In the genomic region with DNA sequence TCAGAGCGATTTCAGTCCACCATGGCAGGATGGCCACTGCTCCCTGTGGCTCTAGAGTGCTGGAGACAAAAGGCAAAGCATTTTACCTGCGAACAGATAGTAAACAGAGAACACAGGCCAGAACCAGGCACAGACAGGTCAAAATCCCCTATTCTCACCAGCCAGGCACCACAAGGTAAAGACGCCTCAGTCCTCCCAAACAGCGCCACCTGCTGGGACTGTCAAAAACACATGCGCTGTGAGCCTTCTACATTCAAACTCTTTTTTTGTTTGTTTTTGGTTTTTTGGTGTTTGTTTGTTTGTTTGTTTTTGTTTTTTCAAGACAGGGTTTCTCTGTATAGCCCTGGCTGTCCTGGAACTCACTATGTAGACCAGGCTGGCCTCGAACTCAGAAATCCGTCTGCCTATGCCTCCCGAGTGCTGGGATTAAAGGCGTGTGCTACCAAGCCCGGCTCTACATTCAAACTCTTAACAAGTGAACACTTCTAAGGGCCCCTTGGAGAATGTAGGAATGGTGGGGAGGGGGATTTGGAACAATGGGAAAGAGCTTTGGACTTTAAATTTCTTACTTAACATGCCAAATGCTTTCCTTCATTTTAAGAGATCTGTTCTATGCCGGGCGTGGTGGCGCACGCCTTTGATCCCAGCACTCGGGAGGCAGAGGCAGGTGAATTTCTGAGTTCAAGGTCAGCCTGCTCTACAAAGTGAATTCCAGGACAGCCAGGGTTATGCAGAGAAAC, we compare ENCODE assay signal across 11 mouse cellular contexts. TPM values are rescaled to one million over a fixed set of nuclear protein-coding genes. Genes with fewer than 3 reads are reported as not detected.
DNase-seq lines count a peak whose midpoint lies in the region; TF ChIP-seq lines count a peak whose summit lies in the region.
"Had no signal": no experiment of that assay in that cellular context is flagged by ENCODE, and none has a peak within 500 bp of the region (broad histone marks: within the 10 kb centered on the region; RNA-seq: fewer than 3 reads in every experiment).

No protein-coding gene starts in this region.

- peaks cover 18% of the 10 kb centered on the region for H3K9me3 ChIP-seq in E14TG2a.4 (ENCODE audit: low read length)
- no peaks in the 10 kb centered on the region for H3K9me3 ChIP-seq in hindbrain, embryonic 10.5 days
- H3K9me3 ChIP-seq: forebrain, embryonic 12.5 days; heart, embryonic 10.5 days had no signal

- TF ChIP-seq POLR2A in small intestine, adult 2 months (IDR thresholded peaks at IDR 0.05; ENCODE audit: low read depth, low read length), result no peak

- no peak for DNase-seq in left cerebral cortex, adult 2 months (ENCODE audit: extremely low spot score in 1 of 2, low spot score in 2 of 2)
- DNase-seq in left cerebral cortex, adult 18-20 months (ENCODE audit: low spot score in 2 of 2), result no peak
- DNase-seq in WW6 (ENCODE audit: low read depth, low spot score), result peak; percentile 83
- DNase-seq in hindbrain, embryonic 10.5 days (ENCODE audit: low spot score), result no peak
- no peak for DNase-seq in layer of hippocampus, adult 18-20 months (ENCODE audit: low spot score in 2 of 2)
- DNase-seq: cerebellum, postnatal 36 days; right cerebral cortex, postnatal 25 days had no signal

- intact Hi-C loops in left cerebral cortex, adult 2 months (cut with DNase I), result loop anchor here (5.0 kb wide), 1 partner anchor 167 kb away; no protein-coding TSS in a partner anchor

- no peaks in the 10 kb centered on the region for H3K36me3 ChIP-seq in E14TG2a.4 (ENCODE audit: insufficient read depth, low read length)
- H3K36me3 ChIP-seq in small intestine, adult 2 months (ENCODE audit: control insufficient read depth, insufficient read depth, low read length), result no peaks in the 10 kb centered on the region
- no peaks in the 10 kb centered on the region for H3K36me3 ChIP-seq in hindbrain, embryonic 10.5 days
- H3K36me3 ChIP-seq: forebrain, embryonic 12.5 days; heart, embryonic 10.5 days had no signal

- H3K4me3 ChIP-seq in left cerebral cortex, adult 2 months, result no peak overlapping the region
- no peak overlapping the region for H3K4me3 ChIP-seq in E14TG2a.4 (replicated peaks; ENCODE audit: low read length)
- no peak overlapping the region for H3K4me3 ChIP-seq in small intestine, adult 2 months (ENCODE audit: low read depth, low read length)
- H3K4me3 ChIP-seq in hindbrain, embryonic 10.5 days, result no peak overlapping the region
- H3K4me3 ChIP-seq: forebrain, embryonic 12.5 days; heart, embryonic 10.5 days had no signal

- peaks cover 3% of the 10 kb centered on the region; the same call in 1 of the 2 replicates for H3K27me3 ChIP-seq in E14TG2a.4 (ENCODE audit: insufficient read depth, low read length)
- no peaks in the 10 kb centered on the region for H3K27me3 ChIP-seq in small intestine, adult 2 months (ENCODE audit: control insufficient read depth, insufficient read depth, low read length)
- H3K27me3 ChIP-seq in hindbrain, embryonic 10.5 days (ENCODE audit: insufficient read depth, poor library complexity, severe bottlenecking), result no peaks in the 10 kb centered on the region
- H3K27me3 ChIP-seq: forebrain, embryonic 12.5 days had no signal

- TF ChIP-seq CTCF in left cerebral cortex, adult 2 months (IDR thresholded peaks at IDR 0.05), result peak; percentile 45
- peak; percentile 56 for TF ChIP-seq CTCF in E14TG2a.4 (conservative IDR thresholded peaks at IDR 0.05; ENCODE audit: low read length)
- TF ChIP-seq CTCF in small intestine, adult 2 months (IDR thresholded peaks at IDR 0.05; ENCODE audit: extremely low read depth, insufficient read length, insufficient replicate concordance, low read depth, low read length), result peak; percentile 54; the same call in 1 of the 2 replicates

- no peak overlapping the region for H3K27ac ChIP-seq in left cerebral cortex, adult 2 months
- no peak overlapping the region for H3K27ac ChIP-seq in small intestine, adult 2 months (ENCODE audit: insufficient read depth, low read depth, low read length)
- H3K27ac ChIP-seq in hindbrain, embryonic 10.5 days, result no peak overlapping the region
- H3K27ac ChIP-seq: forebrain, embryonic 12.5 days; heart, embryonic 10.5 days had no signal

- H3K4me1 ChIP-seq in E14TG2a.4 (replicated peaks; ENCODE audit: low read depth, low read length), result peaks cover 12% of the 10 kb centered on the region
- peaks cover 9% of the 10 kb centered on the region for H3K4me1 ChIP-seq in small intestine, adult 2 months (ENCODE audit: control insufficient read depth, insufficient read depth, insufficient read length, low read length)
- H3K4me1 ChIP-seq in hindbrain, embryonic 10.5 days (replicated peaks), result no peaks in the 10 kb centered on the region
- H3K4me1 ChIP-seq: forebrain, embryonic 12.5 days had no signal

- 91% methylated on average over 15 of the region's 15 CpGs for WGBS in small intestine, adult 2 months
- WGBS in hindbrain, embryonic 10.5 days, result 91% methylated on average over 15 of the region's 15 CpGs

RNA-seq across cellular contexts. Expression of a gene that starts 58.2 kb away (rescaled TPM):
- total RNA-seq in left cerebral cortex, adult 2 months (2021), result 10 to 100 TPM; 10.2 to 13.0 TPM
- 10 to 100 TPM; 10.9 to 13.3 TPM for total RNA-seq in left cerebral cortex, adult 18-20 months (2021)
- 11.2 and 22.6 TPM in 2 replicates for polyA plus RNA-seq in small intestine, adult 2 months (2012; rRNA removed)
- polyA plus RNA-seq in hindbrain, embryonic 10.5 days (2016; fragmentation: Nextera tagmentation; extraction: Ambion mirVana), result 26.5 and 35.2 TPM in 2 replicates
- 10 to 100 TPM; 10.4 to 11.7 TPM for total RNA-seq in layer of hippocampus, adult 18-20 months (2021)
